Mouse (Mus musculus) embryonic fibroblast, embryonic 13.5 days (primary cell): ENCODE results near the gene Pkn2.

Experiments used
- CTCF ChIP-seq: IDR thresholded peaks from 2 replicates; pipeline ENCODE4 v1.5.1; 2011; ENCODE audit warnings: mild to moderate bottlenecking, control low read depth, low read length, moderate library complexity, borderline replicate concordance; ENCODE audit not compliant: insufficient read depth
- POLR2A ChIP-seq: IDR thresholded peaks from 2 replicates; pipeline ENCODE4 v1.6.1; 2011; ENCODE audit warnings: low read depth, mild to moderate bottlenecking, control low read depth, low read length, moderate library complexity

DNA sequence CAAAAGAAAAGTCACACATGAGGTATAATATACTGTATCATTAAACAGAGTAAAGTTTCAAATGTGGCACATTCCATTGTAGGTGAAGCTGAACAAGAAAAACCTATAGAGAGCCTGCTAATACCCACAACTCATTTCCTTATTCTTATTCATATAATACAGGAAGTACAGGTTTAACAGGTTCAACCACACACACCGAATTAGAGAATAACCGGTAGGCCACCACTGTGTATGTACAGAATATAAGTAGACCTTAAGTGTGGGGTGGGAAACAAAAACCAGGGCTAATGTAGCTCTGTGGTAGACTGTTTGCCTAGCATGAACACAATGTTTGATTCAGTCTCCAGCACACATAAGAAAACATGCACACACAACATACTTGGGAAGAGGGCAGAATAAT, 18.6 kb downstream of the Pkn2 start:
- TF ChIP-seq CTCF = no peak
- no peak for TF ChIP-seq POLR2A
